Mouse (Mus musculus) lung, adult 2 months (tissue): Measurements from ENCODE around the gene Metap1d. TPM values are rescaled to one million over a fixed set of nuclear protein-coding genes. Genes with fewer than 3 reads are reported as not detected.

Experiments used
- DNase-seq: peaks from one replicate; pipeline ENCODE4 v3.0.0; 2022
- H3K4me1 ChIP-seq: fragments of 200-500 bp; 2 replicates; pipeline ENCODE4 v1.6.1; 2011; ENCODE audit warnings: low read length; ENCODE audit not compliant: control insufficient read depth, insufficient read depth
- H3K4me3 ChIP-seq: fragments of 200-500 bp; replicated peaks from 2 replicates; pipeline ENCODE3; 2011; ENCODE audit warnings: low read depth, mild to moderate bottlenecking, control low read depth, low read length; ENCODE audit errors: extremely low read depth
- CTCF ChIP-seq: fragments of 200-500 bp; IDR thresholded peaks from 2 replicates; pipeline ENCODE4 v1.5.1; 2011; ENCODE audit warnings: mild to moderate bottlenecking, low read length, control low read depth; ENCODE audit not compliant: insufficient read depth
- POLR2A ChIP-seq: fragments of 200-500 bp; IDR thresholded peaks from 2 replicates; pipeline ENCODE4 v1.6.1; 2011; ENCODE audit warnings: low read depth, mild to moderate bottlenecking, control low read depth, low read length, borderline replicate concordance; ENCODE audit errors: extremely low read depth
- WGBS: fragments of 180-500 bp; shearing (Covaris S2); methylation state at CpG from one replicate; pipeline ENCODE4 v1.1.7; 2018; 5-methylcytosine and 5-hydroxymethylcytosine counted together
- polyA plus RNA-seq: library from polyadenylated mRNA; depleted of rRNA; stranded (reverse); fragments of >200 nt; gene quantifications from 2 replicates; pipeline ENCODE4 v1.2.3, GENCODE M21; 2012

The Metap1d gene
- polyA plus RNA-seq, 1 experiment = 15.8 TPM

DNA sequence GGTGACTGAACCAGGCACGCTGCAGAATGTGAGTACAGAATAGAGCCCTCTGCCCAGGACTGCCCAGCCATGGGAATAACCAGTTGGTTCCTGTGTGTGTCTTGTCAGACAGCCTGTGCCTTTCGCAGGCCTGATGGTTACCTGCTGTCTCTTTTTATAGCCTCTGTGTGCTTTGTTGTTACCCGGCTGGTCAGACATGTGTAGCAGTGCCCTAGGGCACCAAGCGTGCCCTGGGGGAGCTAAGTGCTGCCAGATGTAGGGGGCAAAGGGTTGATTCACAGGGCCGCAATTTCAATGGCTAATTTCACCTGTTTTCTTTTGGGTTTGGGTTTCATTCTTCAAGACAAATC is 30.6 kb downstream of the Metap1d start:
- no peak overlapping the region for H3K4me3 ChIP-seq
- TF ChIP-seq POLR2A (no peak), CTCF (no peak)
- DNase-seq = no peak
- WGBS = 82% methylated on average over 5 of the region's 5 CpGs
- no peaks in the 10 kb centered on the region for H3K4me1 ChIP-seq

- Histone ChIP-seq H3K4me3 (no peak overlapping the region), H3K4me1 (no peaks in the 10 kb centered on the region)
- TF ChIP-seq POLR2A (no peak), CTCF (no peak)
- DNase-seq = no peak
Observed at GRCm38 (mm10) chr2:71491295-71491694, 38.2 kb downstream of the Metap1d start.

DNA sequence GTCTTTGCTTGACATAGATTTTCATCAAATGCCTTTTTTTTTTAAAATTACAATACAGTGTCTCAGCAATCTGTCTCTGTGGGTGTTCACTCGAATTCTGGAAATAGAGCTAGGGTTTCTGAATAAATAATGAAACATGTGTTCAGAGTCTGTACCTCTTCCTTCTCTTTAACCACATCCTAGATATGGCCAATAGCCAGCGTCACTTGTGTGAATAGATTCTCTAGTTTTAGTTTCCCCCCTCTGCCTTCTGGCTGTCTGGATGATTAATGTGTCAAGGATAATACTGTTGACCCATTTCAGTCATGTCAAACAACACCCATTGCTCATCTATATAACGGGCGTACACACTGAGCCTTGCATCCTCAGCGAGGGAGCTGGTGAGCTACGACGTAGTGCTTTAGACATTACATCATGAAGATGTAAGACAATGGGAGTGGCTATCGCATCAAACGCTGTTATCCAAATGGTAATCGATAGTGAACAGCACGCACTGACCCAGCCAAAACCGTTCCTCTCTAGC is 40.1 kb downstream of the Metap1d start:
- no peak for TF ChIP-seq CTCF
- no peak for TF ChIP-seq POLR2A
- H3K4me3 ChIP-seq = no peak overlapping the region
- DNase-seq = no peak
- H3K4me1 ChIP-seq = no peaks in the 10 kb centered on the region
- 59% methylated on average over 12 of the region's 12 CpGs for WGBS

GRCm38 (mm10) chr2:71494503-71494902 is 41.4 kb downstream of the Metap1d start:
- no peak for DNase-seq
- H3K4me3 ChIP-seq = no peak overlapping the region
- no peaks in the 10 kb centered on the region for H3K4me1 ChIP-seq
- 67% methylated on average over 10 of the region's 10 CpGs for WGBS
- TF ChIP-seq CTCF (no peak), POLR2A (no peak)

DNA sequence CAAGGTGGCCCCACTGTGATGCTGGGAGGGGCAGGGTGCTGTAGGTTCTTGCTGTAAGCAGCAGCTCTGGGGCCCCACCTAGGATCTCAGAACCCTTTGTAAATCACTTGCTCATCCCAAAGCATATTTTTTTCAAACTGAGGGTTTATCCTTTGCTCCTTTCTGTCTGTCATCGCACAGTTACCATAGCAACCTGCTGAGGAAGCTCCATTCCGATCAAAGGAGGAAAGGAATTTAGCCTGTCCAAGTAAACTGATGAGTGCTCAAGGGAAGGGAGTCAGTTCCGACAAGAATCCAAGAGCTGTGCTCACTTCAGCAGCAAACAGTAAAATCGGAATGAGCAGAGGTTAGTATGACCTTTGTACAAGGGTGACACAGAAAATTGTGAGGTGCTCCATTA is 41.9 kb downstream of the Metap1d start:
- DNase-seq = no peak
- TF ChIP-seq POLR2A = no peak
- no peak for TF ChIP-seq CTCF
- 55% methylated on average over 4 of the region's 4 CpGs for WGBS
- no peaks in the 10 kb centered on the region for H3K4me1 ChIP-seq
- H3K4me3 ChIP-seq = no peak overlapping the region

- DNase-seq = no peak
- 69% methylated on average over 5 of the region's 5 CpGs for WGBS
- TF ChIP-seq CTCF (no peak), POLR2A (no peak)
- Histone ChIP-seq H3K4me1 (no peaks in the 10 kb centered on the region), H3K4me3 (no peak overlapping the region)
Observed at GRCm38 (mm10) chr2:71497175-71497574, 44.1 kb downstream of the Metap1d start.

DNA sequence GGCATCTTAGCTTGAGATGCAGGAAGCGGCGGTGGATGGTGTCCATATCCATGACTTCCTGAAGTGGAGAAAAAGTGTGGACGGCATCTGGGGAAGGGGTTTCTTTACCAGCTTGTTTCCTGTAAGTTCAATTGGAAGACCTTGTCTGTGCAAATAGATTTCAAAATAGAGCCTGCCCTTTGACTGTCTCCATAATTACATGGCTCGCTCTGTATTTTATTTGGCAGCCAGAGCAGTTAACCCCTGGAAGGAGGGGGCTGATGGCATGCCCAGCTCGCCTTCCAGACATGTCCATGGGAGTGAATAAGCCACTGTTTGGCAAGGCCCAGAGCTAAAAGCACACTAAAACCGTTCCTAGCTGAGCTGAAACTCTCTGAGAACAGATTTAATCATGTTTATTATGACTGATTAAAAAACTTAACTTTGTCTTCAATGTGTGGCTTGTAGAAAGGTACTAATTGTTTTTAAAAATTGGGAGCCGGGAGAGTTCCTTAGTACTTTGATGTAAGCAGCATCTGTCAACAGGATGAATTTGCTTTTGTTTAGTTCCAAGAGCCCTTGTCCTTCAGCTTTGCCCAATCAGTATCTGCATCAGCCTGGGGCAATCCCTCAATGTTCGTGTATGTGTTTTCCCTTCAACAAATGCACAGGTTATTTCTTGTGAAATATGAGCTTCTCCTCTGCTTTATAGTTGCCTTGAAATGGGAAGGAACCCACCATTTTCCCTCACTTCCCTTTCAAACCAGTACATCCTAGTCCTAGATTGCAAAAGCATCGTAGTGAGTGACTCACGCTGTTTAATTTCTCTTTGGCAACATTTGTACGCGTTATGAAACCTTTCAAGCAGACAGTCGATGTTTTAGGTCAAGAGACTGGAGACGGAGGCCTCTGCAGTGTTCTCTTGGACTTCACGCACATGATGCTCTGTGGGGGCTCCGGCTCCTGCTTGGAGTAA is 46.5 kb downstream of the Metap1d start:
- DNase-seq = no peak
- Histone ChIP-seq H3K4me3 (no peak overlapping the region), H3K4me1 (no peaks in the 10 kb centered on the region)
- WGBS = 61% methylated on average over 16 of the region's 16 CpGs
- TF ChIP-seq CTCF = no peak
- no peak for TF ChIP-seq POLR2A

DNA sequence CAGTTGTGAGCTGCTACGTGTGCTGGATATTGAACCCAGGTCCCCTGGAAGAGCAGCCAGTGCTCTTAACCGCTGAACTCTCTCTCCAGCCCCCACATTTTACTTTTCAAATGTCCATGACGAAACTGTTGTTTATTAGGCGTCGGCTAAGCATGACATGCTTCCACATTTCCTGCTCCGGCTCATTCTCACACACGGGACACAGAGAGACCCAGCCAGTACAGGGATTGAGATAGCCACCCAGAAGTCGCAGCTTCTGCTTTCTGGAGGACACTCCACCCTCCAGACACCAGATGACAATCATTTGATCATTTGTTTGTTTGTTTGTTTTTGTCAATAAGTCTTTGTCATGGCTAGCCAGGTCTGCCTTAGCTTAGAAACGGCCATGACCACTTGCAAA is 51.8 kb downstream of the Metap1d start:
- no peaks in the 10 kb centered on the region for H3K4me1 ChIP-seq
- 45% methylated on average over 9 of the region's 9 CpGs for WGBS
- DNase-seq = no peak
- TF ChIP-seq CTCF (no peak), POLR2A (no peak)
- no peak overlapping the region for H3K4me3 ChIP-seq

- TF ChIP-seq CTCF (no peak), POLR2A (no peak)
- WGBS = 85% methylated on average over 7 of the region's 7 CpGs
- H3K4me1 ChIP-seq = no peaks in the 10 kb centered on the region
- no peak overlapping the region for H3K4me3 ChIP-seq
- DNase-seq = no peak
Observed at GRCm38 (mm10) chr2:71511209-71511608, 58.1 kb downstream of the Metap1d start.

DNA sequence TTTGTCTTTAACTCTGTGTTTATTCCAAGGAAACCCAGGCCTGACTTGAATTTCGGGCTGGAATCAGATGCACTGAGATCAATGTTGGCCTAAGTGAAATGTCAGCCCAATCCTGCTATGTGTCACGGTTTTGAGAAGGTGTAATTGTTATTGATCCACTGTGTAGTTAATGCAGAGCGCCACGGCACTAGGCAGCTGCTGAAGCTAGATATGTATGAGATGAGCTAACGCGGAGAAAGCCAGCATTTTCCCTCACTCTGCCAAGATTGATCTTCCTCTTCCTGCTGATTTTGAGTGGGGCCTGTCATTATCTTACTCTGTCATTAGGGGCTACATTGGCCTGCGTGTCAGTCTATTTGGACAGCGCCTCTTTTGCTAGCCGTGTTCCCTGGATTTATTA is 59.2 kb downstream of the Metap1d start:
- 83% methylated on average over 9 of the region's 9 CpGs for WGBS
- Histone ChIP-seq H3K4me1 (no peaks in the 10 kb centered on the region), H3K4me3 (no peak overlapping the region)
- DNase-seq = no peak
- TF ChIP-seq CTCF = no peak
- TF ChIP-seq POLR2A = no peak
